Mouse (Mus musculus): Measurements from ENCODE around the gene Dohh. TPM values are rescaled to one million over a fixed set of nuclear protein-coding genes. Genes with fewer than 3 reads are reported as not detected.

Dohh gene
- polyA plus RNA-seq, 1 experiment from 2014 or later = 55.7 TPM

- Histone ChIP-seq H3K9ac (ENCODE audit: low read length) (no peak overlapping the region), H3K27me3 (ENCODE audit: control insufficient read depth, insufficient read depth, low read length) (peaks cover 23% of the 10 kb centered on the region), H3K4me3 (ENCODE audit: low read depth, low read length) (no peak overlapping the region), H3K4me1 (ENCODE audit: control insufficient read depth, insufficient read depth, low read length) (peaks cover 10% of the 10 kb centered on the region), H3K27ac (replicated peaks; ENCODE audit: low read depth, low read length) (no peak overlapping the region), H3K9me3 (ENCODE audit: control insufficient read depth, low read length) (no peaks in the 10 kb centered on the region), H3K4me2 (ENCODE audit: low read depth, severe bottlenecking) (no peak overlapping the region), H3K36me3 (ENCODE audit: control insufficient read depth, insufficient read depth, low read length) (no peaks in the 10 kb centered on the region)
- DNase-seq (ENCODE audit: low spot score) = no peak
- WGBS = 67% methylated on average over 21 of the region's 21 CpGs
- no peak for ATAC-seq (ENCODE audit: insufficient number of reproducible peaks, low FRiP score, low TSS enrichment, low read depth)
These were observed 48.1 kb downstream of the Dohh start for GRCm38 (mm10) chr10:81432169-81432867.

GRCm38 (mm10) chr10:81432868-81433262 is 48.6 kb downstream of the Dohh start:
- peak; percentile 86 for DNase-seq (ENCODE audit: low spot score)
- H3K4me3 ChIP-seq (ENCODE audit: low read depth, low read length) = 0 out of 2 replicates have a peak overlapping the region, but pooled peaks have one; percentile 3
- no peaks in the 10 kb centered on the region for H3K36me3 ChIP-seq (ENCODE audit: control insufficient read depth, insufficient read depth, low read length)
- peaks cover 10% of the 10 kb centered on the region for H3K4me1 ChIP-seq (ENCODE audit: control insufficient read depth, insufficient read depth, low read length)
- H3K4me2 ChIP-seq (ENCODE audit: low read depth, severe bottlenecking) = peak overlapping the region; percentile 35
- H3K27ac ChIP-seq (replicated peaks; ENCODE audit: low read depth, low read length) = no peak overlapping the region
- ATAC-seq (ENCODE audit: insufficient number of reproducible peaks, low FRiP score, low TSS enrichment, low read depth) = peak; percentile 71
- H3K27me3 ChIP-seq (ENCODE audit: control insufficient read depth, insufficient read depth, low read length) = peaks cover 17% of the 10 kb centered on the region
- H3K9ac ChIP-seq (ENCODE audit: low read length) = no peak overlapping the region; the same call in 1 of the 2 replicates
- 5% methylated on average over 17 of the region's 17 CpGs for WGBS
- no peaks in the 10 kb centered on the region for H3K9me3 ChIP-seq (ENCODE audit: control insufficient read depth, low read length)

DNA sequence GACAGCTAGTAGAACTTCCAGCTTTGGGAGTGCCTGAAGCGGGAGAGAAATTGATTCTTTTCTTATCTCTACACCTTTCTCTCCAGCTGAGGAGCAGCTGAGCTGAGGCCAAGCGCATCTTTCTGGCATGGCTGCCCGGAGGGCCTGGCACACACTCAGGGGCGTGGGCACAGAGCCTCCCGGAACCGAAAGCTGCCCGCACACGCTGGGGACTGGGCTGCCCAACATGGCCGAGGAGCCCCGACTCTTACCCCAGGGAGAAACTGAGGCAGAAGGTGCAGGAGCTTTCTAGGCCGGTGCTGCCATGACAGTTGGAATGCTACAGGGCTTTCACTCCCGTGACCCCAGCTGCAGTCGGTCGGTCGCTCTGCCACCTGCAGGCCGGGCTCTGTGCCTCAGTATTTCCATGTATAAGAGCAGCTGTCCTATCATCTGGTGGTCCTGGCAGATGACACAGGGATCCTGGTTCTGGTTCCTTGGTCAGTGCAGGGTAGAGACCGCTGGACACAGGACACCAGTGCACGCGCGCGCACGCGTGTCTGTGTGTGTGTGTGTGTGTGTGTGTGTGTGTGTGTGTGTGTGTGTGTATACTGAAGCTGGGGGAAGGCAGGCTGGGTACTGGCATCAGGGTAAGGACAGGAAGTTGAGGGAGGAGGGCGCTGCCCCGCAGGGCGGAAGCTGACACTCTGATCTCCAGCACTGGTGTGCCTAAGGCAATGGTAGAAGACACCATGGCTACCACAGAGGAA is 49.5 kb downstream of the Dohh start:
- ATAC-seq (ENCODE audit: insufficient number of reproducible peaks, low FRiP score, low TSS enrichment, low read depth) = no peak
- 75% methylated on average over 26 of the region's 26 CpGs for WGBS
- Histone ChIP-seq H3K27ac (replicated peaks; ENCODE audit: low read depth, low read length) (no peak overlapping the region), H3K9ac (ENCODE audit: low read length) (peak overlapping the region; percentile 2; the same call in 1 of the 2 replicates), H3K36me3 (ENCODE audit: control insufficient read depth, insufficient read depth, low read length) (no peaks in the 10 kb centered on the region), H3K9me3 (ENCODE audit: control insufficient read depth, low read length) (no peaks in the 10 kb centered on the region), H3K4me3 (ENCODE audit: low read depth, low read length) (no peak overlapping the region), H3K27me3 (ENCODE audit: control insufficient read depth, insufficient read depth, low read length) (peaks cover 9% of the 10 kb centered on the region; the same call in 1 of the 2 replicates), H3K4me1 (ENCODE audit: control insufficient read depth, insufficient read depth, low read length) (peaks cover 10% of the 10 kb centered on the region), H3K4me2 (ENCODE audit: low read depth, severe bottlenecking) (no peak overlapping the region)
- DNase-seq (ENCODE audit: low spot score) = peak; percentile 20

GRCm38 (mm10) chr10:81434361-81435263 is 50.4 kb downstream of the Dohh start:
- Histone ChIP-seq H3K4me1 (ENCODE audit: control insufficient read depth, insufficient read depth, low read length) (peaks cover 10% of the 10 kb centered on the region), H3K9me3 (ENCODE audit: control insufficient read depth, low read length) (no peaks in the 10 kb centered on the region), H3K27me3 (ENCODE audit: control insufficient read depth, insufficient read depth, low read length) (peaks cover 9% of the 10 kb centered on the region; the same call in 1 of the 2 replicates), H3K9ac (ENCODE audit: low read length) (no peak overlapping the region), H3K36me3 (ENCODE audit: control insufficient read depth, insufficient read depth, low read length) (no peaks in the 10 kb centered on the region), H3K4me3 (ENCODE audit: low read depth, low read length) (no peak overlapping the region), H3K27ac (replicated peaks; ENCODE audit: low read depth, low read length) (no peak overlapping the region), H3K4me2 (ENCODE audit: low read depth, severe bottlenecking) (no peak overlapping the region)
- DNase-seq (ENCODE audit: low spot score) (peak; percentile 20), ATAC-seq (ENCODE audit: insufficient number of reproducible peaks, low FRiP score, low TSS enrichment, low read depth) (no peak)
- 53% methylated on average over 15 of the region's 15 CpGs for whole genome bisulfite sequencing

GRCm38 (mm10) chr10:81435436-81435835 is 51.2 kb downstream of the Dohh start:
- peaks cover 9% of the 10 kb centered on the region; the same call in 1 of the 2 replicates for H3K27me3 ChIP-seq (ENCODE audit: control insufficient read depth, insufficient read depth, low read length)
- no peak overlapping the region for H3K27ac ChIP-seq (replicated peaks; ENCODE audit: low read depth, low read length)
- H3K4me1 ChIP-seq (ENCODE audit: control insufficient read depth, insufficient read depth, low read length) = peaks cover 10% of the 10 kb centered on the region
- H3K4me3 ChIP-seq (ENCODE audit: low read depth, low read length) = no peak overlapping the region
- H3K9ac ChIP-seq (ENCODE audit: low read length) = no peak overlapping the region
- H3K36me3 ChIP-seq (ENCODE audit: control insufficient read depth, insufficient read depth, low read length) = no peaks in the 10 kb centered on the region
- DNase-seq (ENCODE audit: low spot score) (no peak), ATAC-seq (ENCODE audit: insufficient number of reproducible peaks, low FRiP score, low TSS enrichment, low read depth) (no peak)
- WGBS = 78% methylated on average over 3 of the region's 3 CpGs
- no peak overlapping the region for H3K4me2 ChIP-seq (ENCODE audit: low read depth, severe bottlenecking)
- no peaks in the 10 kb centered on the region for H3K9me3 ChIP-seq (ENCODE audit: control insufficient read depth, low read length)

Small RNAs within 50 kb of the gene (microRNA-seq; reads per million reads assigned to microRNA genes)
- gene Mir1191b (not detected), gene Mir6913 (not detected)

Other genes starting within 250 kb of the Dohh start
- gene Zbtb7a, start 249.2 kb upstream of the Dohh start, polyA plus RNA-seq (2014; fragmentation: Nextera tagmentation; extraction: Ambion mirVana) = 6.7 and 8.4 TPM in 2 replicates
- gene Pias4, start 216.5 kb upstream of the Dohh start, polyA plus RNA-seq (2014; fragmentation: Nextera tagmentation; extraction: Ambion mirVana) = 53.3 and 56.9 TPM in 2 replicates
- gene Eef2, start 207.8 kb upstream of the Dohh start, polyA plus RNA-seq (2014; fragmentation: Nextera tagmentation; extraction: Ambion mirVana) = 428 TPM in 2 replicates
- gene Dapk3, start 201.4 kb upstream of the Dohh start, polyA plus RNA-seq (2014; fragmentation: Nextera tagmentation; extraction: Ambion mirVana) = 43.3 and 49.1 TPM in 2 replicates
- not detected in 2 replicates for gene 4930442H23Rik, start 200.6 kb upstream of the Dohh start, polyA plus RNA-seq (2014; fragmentation: Nextera tagmentation; extraction: Ambion mirVana)
- gene Nmrk2, start 182.4 kb upstream of the Dohh start, polyA plus RNA-seq (2014; fragmentation: Nextera tagmentation; extraction: Ambion mirVana) = 0.08 TPM in 1 of 2 replicates, not detected in the other
- 0.11 and 0.27 TPM in 2 replicates for gene Atcay, start 153.6 kb upstream of the Dohh start, polyA plus RNA-seq (2014; fragmentation: Nextera tagmentation; extraction: Ambion mirVana)
- gene Zfr2, start 151.3 kb upstream of the Dohh start, polyA plus RNA-seq (2014; fragmentation: Nextera tagmentation; extraction: Ambion mirVana) = 3.4 and 4.2 TPM in 2 replicates
- 1.2 and 2.3 TPM in 2 replicates for gene Matk, start 131.5 kb upstream of the Dohh start, polyA plus RNA-seq (2014; fragmentation: Nextera tagmentation; extraction: Ambion mirVana)
- gene Mrpl54, start 117.5 kb upstream of the Dohh start, polyA plus RNA-seq (2014; fragmentation: Nextera tagmentation; extraction: Ambion mirVana) = 198 and 217 TPM in 2 replicates
- 45.3 and 46.3 TPM in 2 replicates for gene Apba3, start 117.5 kb upstream of the Dohh start, polyA plus RNA-seq (2014; fragmentation: Nextera tagmentation; extraction: Ambion mirVana)
- gene Tjp3, start 92.8 kb upstream of the Dohh start, polyA plus RNA-seq (2014; fragmentation: Nextera tagmentation; extraction: Ambion mirVana) = 2.0 TPM in 2 replicates
- gene Pip5k1c, start 91.5 kb upstream of the Dohh start, polyA plus RNA-seq (2014; fragmentation: Nextera tagmentation; extraction: Ambion mirVana) = 49.0 and 60.6 TPM in 2 replicates
- gene Cactin, start 63.3 kb upstream of the Dohh start, polyA plus RNA-seq (2014; fragmentation: Nextera tagmentation; extraction: Ambion mirVana) = 35.9 and 40.0 TPM in 2 replicates
- 1.7 and 1.8 TPM in 2 replicates for gene Tbxa2r, start 55.7 kb upstream of the Dohh start, polyA plus RNA-seq (2014; fragmentation: Nextera tagmentation; extraction: Ambion mirVana)
- gene Gipc3, start 41.2 kb upstream of the Dohh start, polyA plus RNA-seq (2014; fragmentation: Nextera tagmentation; extraction: Ambion mirVana) = not detected in 2 replicates
- 129 and 130 TPM in 2 replicates for gene Hmg20b, start 33.9 kb upstream of the Dohh start, polyA plus RNA-seq (2014; fragmentation: Nextera tagmentation; extraction: Ambion mirVana)
- 4.7 and 5.9 TPM in 2 replicates for gene Mfsd12, start 26.9 kb upstream of the Dohh start, polyA plus RNA-seq (2014; fragmentation: Nextera tagmentation; extraction: Ambion mirVana)
- gene 4930404N11Rik, start 18.6 kb upstream of the Dohh start, polyA plus RNA-seq (2014; fragmentation: Nextera tagmentation; extraction: Ambion mirVana) = 0.21 and 0.45 TPM in 2 replicates
- 107 and 119 TPM in 2 replicates for gene Fzr1, start 5.9 kb upstream of the Dohh start, polyA plus RNA-seq (2014; fragmentation: Nextera tagmentation; extraction: Ambion mirVana)
- 2.1 and 2.8 TPM in 2 replicates for gene Gm48551, start within 50 bp of the Dohh start, polyA plus RNA-seq (2014; fragmentation: Nextera tagmentation; extraction: Ambion mirVana)
- gene Gm48552, start 4.6 kb downstream of the Dohh start, polyA plus RNA-seq (2014; fragmentation: Nextera tagmentation; extraction: Ambion mirVana) = 0.40 and 1.0 TPM in 2 replicates
- gene Smim24, start 8.6 kb downstream of the Dohh start, polyA plus RNA-seq (2014; fragmentation: Nextera tagmentation; extraction: Ambion mirVana) = 3.4 and 3.5 TPM in 2 replicates
- gene Nfic, start 71.2 kb downstream of the Dohh start, polyA plus RNA-seq (2014; fragmentation: Nextera tagmentation; extraction: Ambion mirVana) = 16.7 and 18.7 TPM in 2 replicates
- gene Celf5, start 98.3 kb downstream of the Dohh start, polyA plus RNA-seq (2014; fragmentation: Nextera tagmentation; extraction: Ambion mirVana) = 0.33 and 0.77 TPM in 2 replicates
- 60.3 and 66.8 TPM in 2 replicates for gene Ncln, start 112.0 kb downstream of the Dohh start, polyA plus RNA-seq (2014; fragmentation: Nextera tagmentation; extraction: Ambion mirVana)
- 0.10 and 0.43 TPM in 2 replicates for gene S1pr4, start 115.7 kb downstream of the Dohh start, polyA plus RNA-seq (2014; fragmentation: Nextera tagmentation; extraction: Ambion mirVana)
- 0.99 and 1.1 TPM in 2 replicates for gene Gna15, start 139.8 kb downstream of the Dohh start, polyA plus RNA-seq (2014; fragmentation: Nextera tagmentation; extraction: Ambion mirVana)
- gene Gna11, start 160.8 kb downstream of the Dohh start, polyA plus RNA-seq (2014; fragmentation: Nextera tagmentation; extraction: Ambion mirVana) = 80.3 and 82.1 TPM in 2 replicates
- 259 and 343 TPM in 2 replicates for gene Aes, start 175.1 kb downstream of the Dohh start, polyA plus RNA-seq (2014; fragmentation: Nextera tagmentation; extraction: Ambion mirVana)
- gene Tle2, start 190.1 kb downstream of the Dohh start, polyA plus RNA-seq (2014; fragmentation: Nextera tagmentation; extraction: Ambion mirVana) = 13.7 and 18.4 TPM in 2 replicates
- gene Tle6, start 216.6 kb downstream of the Dohh start, polyA plus RNA-seq (2014; fragmentation: Nextera tagmentation; extraction: Ambion mirVana) = 11.1 and 11.6 TPM in 2 replicates
- gene BC025920, start 221.8 kb downstream of the Dohh start, polyA plus RNA-seq (2014; fragmentation: Nextera tagmentation; extraction: Ambion mirVana) = 0.63 and 1.5 TPM in 2 replicates
- gene Sirt6, start 243.4 kb downstream of the Dohh start, polyA plus RNA-seq (2014; fragmentation: Nextera tagmentation; extraction: Ambion mirVana) = 46.2 and 46.5 TPM in 2 replicates
- 4.3 and 5.5 TPM in 2 replicates for gene Ankrd24, start 244.1 kb downstream of the Dohh start, polyA plus RNA-seq (2014; fragmentation: Nextera tagmentation; extraction: Ambion mirVana)

All from limb, embryonic 11.5 days (tissue).